Mouse (Mus musculus) urinary bladder, postnatal 36 days (tissue): ENCODE results near the gene Pelp1.

Source experiments
- DNase-seq, 2 experiments: peaks; one replicate each; pipeline ENCODE4 v3.0.0; 2022; ENCODE audit warnings: low spot score in 2 of 2, mixed read lengths in 1 of 2

Pelp1 gene

DNA sequence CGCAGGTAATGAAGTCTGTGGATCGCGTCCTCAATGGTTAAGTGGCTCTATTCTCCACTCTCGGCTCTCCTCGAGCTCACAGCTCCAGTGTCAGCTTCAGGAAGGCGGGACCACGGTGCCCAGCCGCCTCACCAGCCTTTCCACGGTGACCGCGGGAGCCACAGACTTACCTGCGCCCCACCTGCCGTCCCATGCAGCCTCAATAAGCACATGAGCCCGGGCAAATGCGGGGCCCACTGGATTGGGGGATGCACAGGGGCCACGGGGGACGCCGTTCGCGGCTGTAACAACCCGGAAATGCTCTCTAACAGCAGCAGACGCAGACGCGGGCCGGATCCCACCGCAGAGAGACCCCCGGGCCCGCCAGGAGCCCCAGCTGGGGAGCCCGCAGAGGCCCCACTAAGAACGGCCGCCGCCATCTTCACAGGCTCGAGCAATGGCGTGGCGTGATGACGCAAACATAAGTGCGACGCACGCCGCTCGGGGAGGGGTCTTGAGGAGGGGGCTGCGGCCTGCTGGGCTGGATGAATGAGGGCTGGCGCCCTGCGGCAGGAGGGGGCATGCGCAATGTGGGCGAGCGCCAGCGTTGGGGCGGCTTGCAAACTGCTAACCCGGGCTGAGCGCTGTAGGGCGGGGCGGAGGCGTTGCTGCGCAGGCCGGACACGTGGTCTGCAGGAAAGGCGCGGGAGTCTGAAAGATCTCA, at the start of gene Pelp1:
Pelp1 (minus strand) TSS at position 438 of the 703 bp plus-strand sequence.
- DNase-seq = peak; percentile 80 to 84

DNA sequence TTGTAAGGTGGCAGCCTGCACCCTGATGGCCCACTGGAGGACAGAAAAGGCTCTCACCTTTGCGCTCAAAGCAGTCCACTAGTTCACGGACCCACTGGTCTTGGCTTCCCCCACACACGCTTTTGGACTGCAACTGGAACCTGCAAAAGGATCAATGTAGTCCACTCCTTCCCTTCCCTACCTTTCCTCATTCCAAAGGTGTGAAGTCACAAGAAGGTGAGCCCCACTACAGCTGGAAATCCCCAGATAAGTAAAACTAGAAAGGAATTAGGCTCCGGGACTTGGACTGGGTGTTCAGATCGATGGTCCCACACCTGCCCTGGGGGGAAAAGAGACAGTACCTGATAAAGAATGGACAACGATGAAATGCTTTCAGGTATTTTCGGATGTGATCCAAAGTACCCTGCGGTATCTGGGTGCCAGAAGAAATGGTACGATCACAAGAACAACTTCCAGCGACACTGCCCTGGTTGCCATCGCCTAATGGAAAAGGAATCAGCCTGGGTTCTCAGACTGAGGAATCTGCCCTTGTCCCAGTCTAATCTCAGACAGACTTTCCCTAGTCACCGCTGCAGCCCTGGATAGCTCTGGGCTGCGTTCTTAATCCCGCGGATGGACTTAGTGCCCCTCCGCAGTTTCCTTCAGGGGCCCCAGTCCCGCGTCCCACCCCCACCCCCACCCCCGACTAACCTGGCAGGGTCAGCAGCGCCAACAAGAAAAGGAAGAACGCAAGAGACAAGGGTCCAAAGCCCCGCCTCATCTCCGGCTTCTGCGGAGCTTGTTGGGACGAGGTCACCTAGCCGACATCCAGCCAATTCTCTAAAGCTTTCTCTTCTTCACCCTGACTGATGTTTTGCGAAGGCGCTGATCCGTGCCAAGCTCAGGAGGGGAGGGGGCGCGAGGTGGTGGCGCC, 49.1 kb upstream of the Pelp1 start, which contains the start of gene Zmynd15:
Zmynd15 (plus strand) TSS at position 746 of the 913 bp plus-strand sequence.
- DNase-seq = no peak

DNA sequence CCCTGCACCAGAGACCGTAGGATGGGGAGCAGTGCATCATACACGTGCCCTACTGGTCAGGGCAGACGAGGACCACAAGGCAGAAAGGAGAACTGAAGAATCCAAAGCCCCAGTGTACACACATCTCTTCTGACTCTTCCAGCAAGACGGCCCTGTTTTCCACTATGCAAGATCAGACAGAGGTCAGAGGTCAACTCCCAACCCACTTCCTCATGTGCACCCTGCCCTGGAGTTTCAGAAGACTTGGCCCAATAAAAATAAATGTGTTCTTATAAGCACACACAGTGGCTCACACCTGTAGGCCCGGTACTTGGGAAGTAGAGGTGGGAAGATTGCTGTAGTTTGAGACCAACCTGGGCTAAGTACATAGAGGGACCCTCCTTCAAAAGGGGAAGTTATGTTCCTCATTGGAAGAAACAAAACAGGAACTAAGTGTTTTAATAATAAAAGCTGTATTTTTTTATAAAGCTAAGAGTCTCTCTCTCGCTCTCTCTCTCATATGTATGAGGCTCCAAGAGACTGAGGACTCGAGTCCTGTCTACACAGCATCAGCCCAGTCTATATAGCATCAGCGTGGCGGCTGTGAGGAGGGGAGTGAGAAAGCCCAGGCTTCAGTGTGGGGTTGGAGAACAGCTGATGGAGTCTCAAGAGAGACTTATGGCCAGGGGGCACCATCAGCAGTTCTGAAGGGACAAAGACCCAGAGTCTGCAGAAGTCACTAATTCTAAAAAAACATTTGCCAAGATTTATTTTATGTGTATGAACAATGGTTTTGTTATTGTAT, 43.6 kb upstream of the Pelp1 start:
- no peak for DNase-seq

DNA sequence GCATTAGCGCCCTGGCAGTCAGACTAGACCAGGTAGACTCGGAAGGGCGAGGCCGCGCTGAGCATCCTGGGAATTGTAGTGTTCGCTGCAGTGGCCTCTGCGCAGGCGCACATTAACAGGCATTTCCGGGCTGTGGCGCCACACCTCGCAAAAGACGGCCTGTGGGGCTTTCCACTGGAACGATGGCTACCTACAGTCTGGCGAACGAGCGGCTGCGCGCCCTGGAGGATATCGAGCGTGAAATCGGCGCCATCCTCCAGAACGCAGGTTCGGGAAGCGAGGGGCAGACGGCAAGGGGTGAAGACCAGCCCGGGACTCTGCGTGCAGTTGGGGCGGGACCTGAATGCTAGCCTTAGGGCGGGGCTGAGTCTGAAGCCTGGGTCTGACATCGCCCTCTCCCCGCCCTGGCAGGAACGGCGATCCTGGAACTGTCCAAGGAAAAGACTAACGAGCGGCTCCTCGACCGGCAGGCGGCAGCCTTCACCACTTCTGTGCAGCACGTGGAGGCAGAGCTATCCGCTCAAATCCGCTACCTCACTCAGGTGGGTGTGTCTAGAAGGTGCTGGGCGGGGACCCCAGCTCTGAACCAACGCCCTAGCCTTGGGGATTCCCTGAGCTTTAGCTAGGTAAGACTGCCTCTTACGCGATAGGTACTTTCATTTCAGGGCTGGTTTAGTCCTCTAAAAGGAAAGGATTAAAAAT, 42.1 kb upstream of the Pelp1 start, which contains the start of gene Med11:
Med11 (plus strand) TSS at position 123 of the 702 bp plus-strand sequence.
- peak; percentile 95 to 98 for DNase-seq

DNA sequence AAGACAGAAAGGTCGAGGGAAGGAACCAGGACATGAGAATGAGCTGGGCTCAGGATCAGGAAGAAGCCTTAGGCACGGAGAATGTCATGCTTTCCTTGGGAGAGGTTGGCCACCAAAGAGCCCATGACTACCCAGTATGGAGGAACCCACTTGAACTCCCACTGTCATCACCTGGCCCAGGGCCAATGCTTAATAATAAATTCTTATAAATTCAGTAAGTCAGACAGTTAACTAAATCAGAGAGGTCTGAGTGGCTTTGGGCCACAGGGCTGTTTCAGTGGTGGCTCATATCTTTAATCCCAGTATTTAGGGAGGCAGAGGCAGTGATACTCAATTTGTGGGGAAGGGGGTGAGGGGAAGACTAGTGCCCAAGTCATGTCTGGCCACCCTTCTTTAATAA, 41.1 kb upstream of the Pelp1 start:
- DNase-seq = no peak

DNA sequence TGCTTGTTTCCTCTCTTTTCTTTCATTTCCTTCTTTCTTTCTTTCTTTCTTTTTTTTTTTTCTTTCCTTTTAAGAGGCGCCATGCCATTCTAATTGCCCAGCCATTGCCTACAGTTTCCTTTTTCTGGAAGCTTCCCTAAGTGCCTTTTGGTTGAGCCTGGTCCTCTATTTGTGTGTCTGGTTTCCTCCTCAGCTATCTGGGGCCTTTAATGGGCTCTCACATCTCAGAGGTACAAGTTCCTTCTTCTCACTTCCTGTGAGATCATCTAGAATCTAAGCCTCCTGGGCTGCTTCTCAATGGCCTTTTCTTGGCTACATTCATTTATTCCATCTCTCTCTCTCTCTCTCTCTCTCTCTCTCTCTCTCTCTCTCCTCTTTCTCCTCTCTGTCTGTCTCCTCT, 37.5 kb upstream of the Pelp1 start:
- DNase-seq = no peak

DNA sequence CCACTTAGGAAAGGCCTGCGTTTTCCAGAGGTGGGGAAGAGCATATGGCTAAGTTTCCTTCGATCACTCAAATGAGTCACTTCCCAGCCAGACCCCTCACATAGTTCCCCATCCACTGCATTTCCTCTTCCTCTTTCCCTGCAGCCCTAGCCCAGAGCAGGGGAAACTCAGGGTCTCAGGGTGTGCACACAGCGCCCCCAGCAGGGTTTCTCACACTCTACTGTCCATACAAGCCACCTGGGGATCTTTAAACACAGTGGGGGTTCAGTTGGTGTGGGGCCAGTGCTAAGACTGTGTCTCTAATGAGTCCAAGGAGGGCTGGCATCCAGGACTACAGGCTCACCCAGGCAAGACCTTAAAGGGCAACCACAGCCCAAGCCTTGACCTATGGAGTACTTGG, 36.9 kb upstream of the Pelp1 start:
- no peak for DNase-seq

DNA sequence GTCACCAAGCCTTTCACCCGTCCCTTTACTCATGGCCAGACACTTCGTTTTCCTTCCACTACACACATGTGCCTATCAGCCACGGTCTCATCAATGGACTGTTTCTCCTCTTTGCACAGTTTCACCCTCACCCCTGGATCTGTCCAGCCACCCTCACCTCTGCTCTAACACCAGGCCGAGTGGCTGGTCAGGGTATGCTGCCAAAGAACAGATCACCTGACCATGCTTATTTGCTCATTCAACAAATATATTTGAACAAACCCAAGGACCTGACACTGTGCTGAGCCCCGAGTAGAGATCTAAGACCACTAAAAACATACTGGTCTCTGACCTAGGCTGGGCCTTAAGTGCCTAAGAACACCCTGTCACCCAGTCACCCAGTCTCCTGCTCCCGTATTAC, 34.8 kb upstream of the Pelp1 start:
- DNase-seq = no peak

DNA sequence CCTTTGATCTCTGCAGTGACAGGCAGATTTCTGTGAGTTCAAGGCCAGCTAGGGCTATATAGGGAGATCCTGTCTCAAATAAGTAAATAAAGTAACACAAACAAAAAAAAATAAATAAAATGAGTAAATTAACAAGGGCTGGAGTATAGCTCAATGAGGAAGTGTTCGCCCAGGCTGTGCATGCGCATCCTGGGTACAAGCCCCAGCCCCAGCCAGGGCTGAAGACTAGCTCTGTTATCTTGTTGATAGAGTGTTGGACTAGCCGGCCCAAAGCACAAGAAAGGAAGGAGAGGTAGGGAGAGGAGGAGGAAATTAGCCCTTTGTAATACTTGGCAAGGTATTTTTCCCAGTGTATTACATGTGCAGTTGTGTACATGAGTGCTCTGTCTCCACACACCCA, 34.1 kb upstream of the Pelp1 start:
- no peak for DNase-seq

DNA sequence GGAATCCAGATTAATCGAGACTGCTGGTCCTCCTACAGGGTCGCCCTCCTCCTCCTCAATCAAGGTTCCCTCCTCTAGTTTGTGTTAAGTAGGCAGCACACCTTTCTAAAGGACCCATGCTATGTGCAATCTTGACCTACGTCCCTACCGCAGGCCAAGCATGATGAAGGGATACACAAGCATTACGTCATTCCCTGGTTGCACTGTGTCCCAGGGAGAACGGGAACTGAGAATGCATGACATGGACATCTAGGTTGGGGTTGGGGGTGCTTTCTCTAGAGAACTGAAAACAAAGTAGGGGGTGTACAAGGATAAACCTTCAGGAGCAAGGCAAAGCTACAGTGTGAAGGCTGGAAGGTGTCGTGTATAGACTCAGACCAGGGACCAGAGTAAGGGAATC, 32.1 kb upstream of the Pelp1 start:
- no peak for DNase-seq

DNA sequence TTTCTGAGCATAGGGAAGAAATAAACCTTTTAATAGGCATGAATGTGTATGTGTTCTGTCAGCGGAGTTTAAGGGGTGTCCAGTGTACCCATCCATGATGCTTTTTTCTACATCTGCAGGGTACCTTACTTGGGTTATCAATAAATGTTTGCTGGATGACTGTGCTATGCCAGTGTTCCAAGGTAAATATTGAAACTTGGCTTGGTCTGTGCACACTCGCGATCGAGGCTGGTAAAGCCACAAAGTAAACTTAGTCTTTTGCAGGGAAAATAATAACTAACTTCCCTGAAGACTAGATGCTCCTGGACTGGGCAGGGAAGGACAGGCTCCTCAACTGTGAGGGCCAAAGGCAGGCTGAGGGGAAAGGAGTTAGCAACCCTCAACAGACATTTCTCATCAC, 30.8 kb upstream of the Pelp1 start:
- no peak for DNase-seq

DNA sequence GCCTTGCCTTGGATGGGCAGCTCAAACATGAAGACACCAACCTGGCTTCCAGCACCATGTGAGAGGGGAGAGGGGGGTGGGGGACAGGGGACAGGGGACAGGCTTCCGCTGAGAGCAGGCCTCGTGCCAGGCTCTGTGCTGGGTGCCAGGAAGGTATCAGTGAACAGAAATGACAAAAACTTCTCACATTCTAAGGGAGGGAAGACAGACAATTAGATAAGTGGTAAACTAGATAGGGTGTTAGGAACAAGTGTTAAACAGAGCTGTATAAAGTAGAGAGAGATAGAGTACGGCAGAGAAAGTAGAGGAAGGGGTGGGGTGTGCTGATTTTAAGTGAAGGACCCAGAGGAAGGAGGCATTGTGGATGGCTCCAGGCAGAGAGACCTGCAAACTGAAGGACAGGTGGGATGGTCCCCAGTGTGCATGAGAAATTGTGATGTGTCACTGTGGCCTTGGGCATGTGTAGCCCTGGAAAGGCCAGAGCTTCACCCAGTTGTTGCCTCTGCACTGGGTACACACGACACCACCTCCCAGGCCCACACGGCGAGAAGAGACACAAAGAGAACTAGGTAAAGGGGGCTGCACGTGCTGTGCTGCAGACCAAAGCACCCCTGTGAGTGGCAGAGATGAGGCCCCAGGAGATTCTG, 29.0 kb upstream of the Pelp1 start:
- DNase-seq = no peak

DNA sequence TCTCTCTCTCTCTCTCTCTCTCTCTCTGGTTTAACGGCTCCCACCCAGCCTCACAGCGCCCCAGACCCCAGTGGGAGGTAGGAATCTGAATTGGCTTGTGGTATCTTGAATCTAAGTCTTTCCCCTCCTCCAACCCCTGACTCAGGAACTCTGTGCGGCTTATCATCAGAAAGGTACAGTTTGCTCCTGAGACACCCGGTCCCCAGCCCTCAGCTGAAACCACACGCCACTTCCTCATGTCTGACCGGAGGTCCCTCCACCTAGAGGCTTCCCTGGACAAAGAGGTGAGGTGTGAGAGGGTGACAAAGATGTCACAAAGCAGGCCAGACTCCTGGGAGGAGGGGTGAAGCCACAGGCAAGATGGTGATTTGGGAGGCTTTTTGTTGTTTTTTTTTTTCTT, 27.6 kb upstream of the Pelp1 start:
- DNase-seq = no peak

DNA sequence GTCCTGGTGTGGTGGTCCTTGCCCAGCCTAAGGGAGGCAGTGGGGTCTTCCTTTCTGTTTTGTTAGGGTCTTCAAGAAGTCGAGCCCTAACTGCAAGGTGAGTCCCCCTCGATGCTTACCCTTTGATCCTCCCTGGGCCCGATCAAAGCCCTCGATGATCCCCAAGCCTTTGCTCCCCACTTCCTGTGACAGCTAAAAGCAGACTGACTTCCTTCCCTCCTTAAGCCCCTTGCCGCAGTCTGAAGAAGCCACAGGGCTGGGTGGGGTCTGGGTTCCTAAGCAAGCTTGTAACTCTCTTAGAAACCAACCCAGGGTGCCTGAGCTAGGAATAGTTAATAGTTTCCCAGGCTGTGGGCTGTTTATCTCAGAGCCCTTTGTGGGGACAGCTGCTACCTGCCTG, 25.6 kb upstream of the Pelp1 start:
- DNase-seq = no peak

DNA sequence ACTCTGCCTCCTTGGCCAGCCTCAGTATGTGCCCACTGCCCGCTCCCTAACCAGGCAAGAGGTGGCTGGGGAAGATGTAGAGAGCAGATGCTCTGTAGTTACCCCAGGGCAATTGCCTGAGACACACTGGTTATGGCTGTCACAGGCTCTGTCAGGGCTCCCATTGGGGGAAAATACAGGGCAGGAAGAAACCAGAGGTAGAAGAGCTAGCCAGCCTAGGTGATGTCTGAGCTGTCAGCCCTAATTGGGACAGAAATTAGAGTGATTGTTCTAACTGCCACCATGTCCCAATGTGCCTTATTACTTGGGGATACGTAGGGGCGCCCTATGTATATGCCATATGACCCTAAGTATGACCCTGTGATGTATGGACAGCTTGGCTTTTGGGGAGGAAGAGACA, 24.1 kb upstream of the Pelp1 start:
- no peak for DNase-seq

DNA sequence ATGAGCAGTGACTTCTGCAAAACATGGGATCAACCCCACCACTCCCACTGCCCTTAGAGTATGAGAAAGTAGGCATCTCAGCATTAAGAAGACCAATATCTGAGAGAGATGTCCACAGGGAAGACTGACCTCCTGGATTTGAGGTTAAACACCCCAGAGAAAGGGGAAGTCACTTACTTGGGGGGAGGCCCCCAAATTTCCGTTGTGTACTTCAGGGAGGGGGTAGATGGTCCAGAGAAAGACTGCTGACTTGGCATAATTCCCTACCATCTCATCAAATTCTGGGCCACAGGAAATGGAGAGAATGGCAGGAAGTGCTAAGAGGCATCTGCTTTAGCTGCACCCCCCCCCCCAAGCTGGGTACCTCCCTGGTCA, 23.7 kb upstream of the Pelp1 start:
- DNase-seq = no peak

DNA sequence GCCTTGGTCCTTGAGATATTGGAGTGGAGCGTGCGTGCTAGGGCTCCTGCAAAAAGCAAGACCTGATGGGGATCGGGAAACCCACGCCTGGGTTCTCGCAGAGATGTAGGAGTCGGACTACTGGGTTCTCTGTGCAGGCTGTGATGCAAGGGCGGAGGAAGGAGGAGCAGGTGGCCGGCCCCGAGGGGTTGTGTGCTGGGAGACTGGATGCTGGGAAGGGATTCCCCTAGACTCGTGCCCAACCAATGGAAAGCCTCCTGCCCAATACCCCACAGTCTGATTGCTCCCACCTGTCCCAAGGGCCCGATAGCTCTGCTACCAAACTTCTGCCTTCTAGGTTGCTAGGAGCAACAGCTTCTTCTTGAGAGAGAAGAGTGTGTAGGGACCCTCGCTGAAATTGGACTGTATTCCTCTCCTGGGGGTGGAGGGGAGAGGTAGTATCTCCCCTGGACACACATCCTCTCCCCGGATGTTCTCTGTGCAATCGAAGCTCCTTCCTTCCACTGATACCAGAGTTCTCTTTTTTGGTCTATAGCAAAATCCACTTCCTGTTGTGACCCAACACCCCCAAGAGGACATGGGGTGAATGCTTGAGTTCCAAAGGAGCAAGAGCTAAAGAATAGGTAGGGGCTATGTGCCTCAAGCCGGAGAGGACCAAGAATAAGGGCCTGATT, 23.2 kb upstream of the Pelp1 start:
- peak in 1 of 2 experiments; percentile 5 for DNase-seq

DNA sequence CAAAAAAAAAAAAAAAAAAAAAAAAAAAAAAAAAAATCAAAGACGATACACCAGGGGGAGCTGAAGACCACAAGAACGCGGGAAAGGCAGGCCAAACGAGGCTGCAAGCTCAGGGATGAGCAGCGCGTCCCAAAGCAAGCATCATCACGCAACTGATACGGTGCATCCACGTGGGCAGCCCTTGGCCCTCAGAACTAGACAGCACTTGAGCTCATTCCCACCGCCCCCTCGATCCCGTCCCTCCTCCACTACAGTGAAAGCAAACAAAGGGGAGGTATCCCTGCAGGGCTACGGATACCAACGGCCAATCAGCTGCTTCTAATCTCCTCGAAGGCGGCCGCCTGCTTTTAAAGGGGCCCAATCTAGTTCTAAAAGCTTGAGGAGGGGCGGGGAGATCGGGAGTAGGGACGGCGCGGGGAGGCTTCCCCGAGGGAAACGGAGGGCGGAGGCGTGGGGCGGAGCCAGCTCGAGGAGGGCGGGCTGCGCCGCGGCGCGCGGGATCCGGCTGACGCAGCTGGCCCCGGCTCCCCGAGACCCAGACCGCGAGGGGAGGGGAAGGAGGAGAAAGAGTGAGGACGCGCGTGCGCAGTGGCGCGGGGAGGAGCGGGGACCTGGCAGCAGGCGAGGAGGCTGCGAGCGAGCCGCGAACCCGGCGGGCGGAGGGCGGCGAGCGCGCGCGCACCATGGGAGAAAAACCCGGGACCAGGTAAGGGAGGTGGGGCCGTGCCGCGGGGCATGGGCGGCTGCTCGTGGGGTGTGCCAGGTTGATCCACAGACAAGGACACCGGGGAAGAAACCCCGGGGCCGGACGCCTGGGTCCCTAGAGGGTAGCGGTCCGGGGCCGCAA, 22.4 kb upstream of the Pelp1 start, which contains the start of gene Arrb2:
Arrb2 (plus strand) TSS at position 588 of the 847 bp plus-strand sequence.
- DNase-seq = peak; percentile 94 to 98

DNA sequence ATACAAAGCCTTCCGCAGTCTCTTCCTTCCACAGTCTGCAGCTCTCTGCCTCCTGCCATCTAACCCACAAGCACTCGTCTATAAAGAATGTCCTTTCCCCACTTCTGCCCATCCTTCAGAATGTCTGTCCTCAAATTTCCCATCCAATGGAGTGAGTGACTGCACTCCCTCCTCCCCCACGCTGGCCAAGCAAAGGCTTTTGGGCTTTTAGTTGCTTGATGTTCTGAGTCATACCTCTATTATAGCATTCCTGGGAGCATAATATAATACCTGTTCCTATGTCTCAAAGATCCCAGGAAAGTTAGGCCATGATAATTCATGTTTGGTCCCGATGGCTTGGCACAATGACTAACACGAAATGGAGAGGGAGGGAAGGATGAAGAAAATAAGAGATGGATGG, 21.7 kb upstream of the Pelp1 start:
- DNase-seq = no peak
